Mouse (Mus musculus): ENCODE measurements around the gene Spa17. TPM values are rescaled to one million over a fixed set of nuclear protein-coding genes. Genes with fewer than 3 reads are reported as not detected.

Gene Spa17
- 7.6 and 9.6 TPM in 2 replicates for polyA plus RNA-seq (2015; fragmentation: Nextera tagmentation; extraction: Ambion mirVana)

DNA sequence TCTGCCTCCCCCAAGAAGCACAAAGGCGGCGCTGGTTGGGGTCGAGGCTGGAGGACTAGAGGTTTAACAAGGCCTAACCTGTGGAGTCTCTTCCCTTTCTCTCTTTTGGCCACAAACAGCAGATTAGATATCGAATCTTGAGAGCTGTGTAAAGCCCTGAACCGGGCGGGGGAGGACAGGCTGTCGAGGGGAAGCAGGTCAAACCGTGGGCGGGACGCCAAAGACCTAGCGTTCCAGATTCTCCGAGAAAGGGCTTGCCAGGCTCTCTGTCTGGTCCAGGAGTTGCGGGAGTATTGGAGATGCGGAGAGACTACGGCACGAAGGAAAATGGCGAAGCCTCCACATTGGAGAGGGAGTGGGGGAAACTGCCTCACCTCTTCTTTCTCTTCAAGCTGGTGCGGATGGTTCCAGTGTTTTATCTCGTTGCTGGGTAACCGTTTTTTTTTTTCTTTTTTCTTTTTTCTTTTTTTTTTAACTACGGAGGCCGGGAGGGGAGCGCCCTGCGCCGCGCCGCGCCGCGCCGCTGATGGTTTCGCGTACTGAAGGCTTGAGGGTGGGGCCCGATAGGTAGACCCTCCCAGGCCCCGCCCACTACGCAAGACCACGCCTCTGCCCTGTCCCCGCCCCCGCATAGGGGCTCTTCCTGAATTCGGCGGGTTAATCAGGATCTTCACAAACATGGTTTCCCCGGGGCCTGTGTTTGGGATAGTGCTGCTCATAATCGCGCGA, at the start of gene Spa17:
Spa17 (minus strand) TSS at position 541 of the 729 bp plus-strand sequence.
- ATAC-seq: peak; percentile 96
- under 1% methylated on average over 45 of the region's 45 CpGs for WGBS

DNA sequence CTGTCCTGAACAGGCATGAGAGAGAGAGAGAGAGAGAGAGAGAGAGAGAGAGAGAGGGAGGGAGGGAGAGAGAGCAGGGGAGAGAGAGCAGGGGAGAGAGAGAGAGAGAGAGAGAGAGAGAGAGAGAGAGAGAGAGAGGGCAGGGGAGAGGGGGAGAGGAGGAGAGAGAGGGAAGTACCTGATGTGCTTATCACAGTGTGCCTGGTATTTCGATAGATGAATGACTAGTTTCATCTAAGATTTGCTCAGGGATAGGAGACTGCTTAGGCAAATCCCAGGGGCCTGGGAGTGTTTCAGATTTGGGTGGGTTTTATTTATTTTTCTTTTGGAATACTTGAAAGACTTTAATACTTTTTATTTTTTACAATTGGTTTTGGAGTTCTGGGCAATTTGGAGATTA, 49.7 kb upstream of the Spa17 start:
- Histone ChIP-seq H3K27ac (ENCODE audit: low read depth, low read length) (no peak overlapping the region), H3K9me3 (ENCODE audit: control insufficient read depth, low read length) (no peaks in the 10 kb centered on the region), H3K4me1 (ENCODE audit: control insufficient read depth, insufficient read depth, low read depth, low read length) (no peaks in the 10 kb centered on the region), H3K4me3 (ENCODE audit: low read length) (no peak overlapping the region), H3K4me2 (ENCODE audit: low read length) (no peak overlapping the region), H3K27me3 (replicated peaks; ENCODE audit: control insufficient read depth, insufficient read depth, low read length) (no peaks in the 10 kb centered on the region), H3K36me3 (ENCODE audit: control insufficient read depth, insufficient read depth, low read length) (no peaks in the 10 kb centered on the region), H3K9ac (ENCODE audit: low read depth, low read length) (no peak overlapping the region)
- WGBS: 81% methylated on average over 1 of the region's 1 CpGs
- ATAC-seq: no peak

More for the DNA sequence above, at the start of gene Spa17:
- no peaks in the 10 kb centered on the region for H3K36me3 ChIP-seq (ENCODE audit: control insufficient read depth, insufficient read depth, low read length)
- H3K27me3 ChIP-seq (replicated peaks; ENCODE audit: control insufficient read depth, insufficient read depth, low read length): no peaks in the 10 kb centered on the region
- H3K27ac ChIP-seq (ENCODE audit: low read depth, low read length): peak within 1 kb of the TSS; percentile 75
- H3K4me2 ChIP-seq (ENCODE audit: low read length): peak within 1 kb of the TSS; percentile 63
- H3K9me3 ChIP-seq (ENCODE audit: control insufficient read depth, low read length): no peaks in the 10 kb centered on the region
- H3K9ac ChIP-seq (ENCODE audit: low read depth, low read length): peak within 1 kb of the TSS; percentile 68
- H3K4me3 ChIP-seq (ENCODE audit: low read length): peak within 1 kb of the TSS; percentile 51
- H3K4me1 ChIP-seq (ENCODE audit: control insufficient read depth, insufficient read depth, low read depth, low read length): peaks cover 6% of the 10 kb centered on the region

DNA sequence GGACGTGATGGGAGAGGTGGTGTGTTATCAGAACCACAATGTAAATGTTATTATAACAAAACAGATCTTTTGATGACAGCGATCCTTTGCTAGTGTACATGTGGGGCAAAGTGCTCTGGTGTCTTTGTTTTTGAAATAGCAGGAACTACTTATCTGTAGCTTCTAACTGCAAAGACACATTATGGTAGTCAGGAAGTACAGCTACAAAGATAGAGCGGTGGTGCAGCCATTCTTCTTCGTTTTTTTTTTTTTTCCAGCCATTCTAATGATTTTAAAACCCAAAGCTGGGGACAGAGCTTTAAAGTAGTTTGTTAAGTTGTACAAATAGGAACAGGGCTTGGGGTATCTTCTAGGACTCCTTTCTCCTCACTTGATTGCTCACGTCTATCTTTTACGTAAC, 45.9 kb upstream of the Spa17 start:
- Histone ChIP-seq H3K4me2 (ENCODE audit: low read length) (no peak overlapping the region), H3K36me3 (ENCODE audit: control insufficient read depth, insufficient read depth, low read length) (no peaks in the 10 kb centered on the region), H3K4me3 (ENCODE audit: low read length) (no peak overlapping the region), H3K27me3 (replicated peaks; ENCODE audit: control insufficient read depth, insufficient read depth, low read length) (no peaks in the 10 kb centered on the region), H3K27ac (ENCODE audit: low read depth, low read length) (no peak overlapping the region), H3K9ac (ENCODE audit: low read depth, low read length) (no peak overlapping the region), H3K4me1 (ENCODE audit: control insufficient read depth, insufficient read depth, low read depth, low read length) (peaks cover 11% of the 10 kb centered on the region), H3K9me3 (ENCODE audit: control insufficient read depth, low read length) (no peaks in the 10 kb centered on the region)
- no peak for ATAC-seq
- 87% methylated on average over 6 of the region's 6 CpGs for WGBS

DNA sequence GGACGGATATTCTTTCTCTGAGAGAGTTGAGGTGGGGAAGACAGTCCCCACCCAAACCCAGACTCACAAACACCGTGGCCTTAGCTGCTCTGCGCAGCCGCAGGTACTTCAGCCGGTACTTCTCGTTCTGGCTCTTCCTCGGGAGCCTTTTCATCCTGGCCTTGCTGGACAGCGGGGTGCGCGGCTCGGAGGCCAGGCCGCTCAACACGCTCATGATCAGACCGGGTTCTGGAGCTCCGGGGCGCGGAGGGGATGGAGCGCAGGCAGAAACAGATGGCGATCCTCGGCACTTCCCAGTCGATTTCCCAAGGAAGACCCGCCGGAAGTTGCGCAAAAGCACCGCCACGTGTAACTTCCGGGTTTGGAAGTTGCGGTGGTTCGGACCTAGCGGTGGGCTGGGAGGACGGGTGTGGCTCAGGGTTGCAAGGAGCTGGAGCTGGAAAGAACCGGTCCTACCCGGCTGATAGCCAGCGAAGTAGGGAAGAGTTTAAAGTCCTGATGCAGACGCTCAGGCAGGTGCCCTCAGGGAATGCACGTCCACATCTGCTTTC, 43.5 kb upstream of the Spa17 start, which contains the start of gene Tbrg1:
Tbrg1 (minus strand) TSS at position 382 of the 551 bp plus-strand sequence.
- WGBS: under 1% methylated on average over 36 of the region's 36 CpGs
- H3K36me3 ChIP-seq (ENCODE audit: control insufficient read depth, insufficient read depth, low read length): peaks cover 17% of the 10 kb centered on the region
- H3K4me2 ChIP-seq (ENCODE audit: low read length): peak within 1 kb of the TSS; percentile 95
- peak within 1 kb of the TSS; percentile 68 for H3K4me3 ChIP-seq (ENCODE audit: low read length)
- peak within 1 kb of the TSS; percentile 69 for H3K27ac ChIP-seq (ENCODE audit: low read depth, low read length)
- H3K9ac ChIP-seq (ENCODE audit: low read depth, low read length): peak within 1 kb of the TSS; percentile 75
- peak; percentile 96 for ATAC-seq
- no peaks in the 10 kb centered on the region for H3K9me3 ChIP-seq (ENCODE audit: control insufficient read depth, low read length)
- H3K4me1 ChIP-seq (ENCODE audit: control insufficient read depth, insufficient read depth, low read depth, low read length): peaks cover 11% of the 10 kb centered on the region
- H3K27me3 ChIP-seq (replicated peaks; ENCODE audit: control insufficient read depth, insufficient read depth, low read length): no peaks in the 10 kb centered on the region

DNA sequence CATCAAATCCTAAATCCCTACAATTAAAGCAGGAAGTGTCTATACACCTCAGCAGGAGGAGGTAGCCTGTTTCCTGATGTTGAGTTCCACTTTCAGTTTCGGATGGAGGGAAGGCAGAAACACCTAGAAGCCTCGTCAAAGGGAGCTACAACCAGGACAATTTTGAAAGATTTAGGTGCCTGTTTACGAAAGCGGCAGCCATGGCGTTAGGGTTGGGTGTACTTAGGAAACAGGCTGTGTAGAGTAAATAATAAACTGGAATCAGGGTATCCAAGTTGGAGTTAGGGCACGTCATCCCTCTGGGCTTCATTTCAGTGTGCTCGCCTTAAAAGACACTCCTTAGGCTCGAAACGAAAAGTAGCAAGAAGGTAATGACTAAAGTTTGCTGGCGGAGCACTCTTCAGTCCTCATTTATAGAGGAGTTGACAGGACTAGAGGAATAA, 42.9 kb upstream of the Spa17 start:
- 1% methylated on average over 10 of the region's 10 CpGs for WGBS
- H3K27ac ChIP-seq (ENCODE audit: low read depth, low read length): no peak overlapping the region
- peak overlapping the region; percentile 68 for H3K4me3 ChIP-seq (ENCODE audit: low read length)
- H3K4me2 ChIP-seq (ENCODE audit: low read length): peak overlapping the region; percentile 95
- no peaks in the 10 kb centered on the region for H3K9me3 ChIP-seq (ENCODE audit: control insufficient read depth, low read length)
- peaks cover 20% of the 10 kb centered on the region for H3K36me3 ChIP-seq (ENCODE audit: control insufficient read depth, insufficient read depth, low read length)
- H3K27me3 ChIP-seq (replicated peaks; ENCODE audit: control insufficient read depth, insufficient read depth, low read length): no peaks in the 10 kb centered on the region
- peaks cover 11% of the 10 kb centered on the region for H3K4me1 ChIP-seq (ENCODE audit: control insufficient read depth, insufficient read depth, low read depth, low read length)
- ATAC-seq: peak; percentile 5
- peak overlapping the region; percentile 75 for H3K9ac ChIP-seq (ENCODE audit: low read depth, low read length)

DNA sequence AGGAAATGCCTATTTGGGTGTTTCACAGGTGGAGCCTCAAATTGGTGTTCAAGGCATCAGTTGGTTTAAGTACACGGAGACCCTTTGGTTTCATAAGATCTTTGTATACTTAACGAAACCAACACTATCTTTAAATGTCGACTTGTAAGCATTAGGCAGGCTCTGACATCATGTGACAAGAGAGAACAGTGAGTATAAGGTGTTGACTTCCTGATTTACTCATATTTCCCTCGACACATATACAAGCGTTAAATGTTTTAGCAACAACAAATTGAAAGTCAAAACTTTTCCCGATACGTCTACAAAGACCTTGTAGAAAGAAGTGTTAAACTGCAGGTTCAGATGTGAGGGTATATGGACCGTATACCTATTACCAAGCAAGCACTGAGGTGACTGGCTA, 42.4 kb upstream of the Spa17 start:
- Histone ChIP-seq H3K4me1 (ENCODE audit: control insufficient read depth, insufficient read depth, low read depth, low read length) (peaks cover 11% of the 10 kb centered on the region), H3K27me3 (replicated peaks; ENCODE audit: control insufficient read depth, insufficient read depth, low read length) (no peaks in the 10 kb centered on the region), H3K9ac (ENCODE audit: low read depth, low read length) (peak overlapping the region; percentile 75; the same call in 1 of the 2 replicates), H3K4me2 (ENCODE audit: low read length) (peak overlapping the region; percentile 95), H3K9me3 (ENCODE audit: control insufficient read depth, low read length) (no peaks in the 10 kb centered on the region), H3K27ac (ENCODE audit: low read depth, low read length) (no peak overlapping the region), H3K36me3 (ENCODE audit: control insufficient read depth, insufficient read depth, low read length) (peaks cover 23% of the 10 kb centered on the region), H3K4me3 (ENCODE audit: low read length) (peak overlapping the region; percentile 68)
- WGBS: 69% methylated on average over 8 of the region's 8 CpGs
- no peak for ATAC-seq

DNA sequence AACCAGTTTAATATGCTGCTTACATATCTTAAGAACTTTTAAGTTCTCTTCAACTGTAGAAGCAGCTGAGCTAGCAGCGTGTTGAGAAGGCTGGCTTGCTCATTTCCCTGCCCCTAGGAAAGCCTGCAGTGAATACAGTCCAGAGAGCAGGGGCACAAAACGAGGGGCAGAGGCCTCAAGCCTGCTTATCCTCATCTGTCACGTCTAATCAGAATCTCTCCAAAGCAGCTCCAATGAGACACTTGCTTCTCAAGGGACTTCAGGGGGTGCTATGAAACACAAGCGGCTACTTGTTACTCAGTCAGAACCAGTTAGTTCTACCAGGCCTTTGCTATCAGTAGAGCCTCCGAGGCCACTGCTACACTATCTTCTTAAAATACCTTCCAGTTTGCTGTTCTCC, 40.3 kb upstream of the Spa17 start:
- 86% methylated on average over 5 of the region's 5 CpGs for WGBS
- peaks cover 35% of the 10 kb centered on the region for H3K36me3 ChIP-seq (ENCODE audit: control insufficient read depth, insufficient read depth, low read length)
- no peak overlapping the region for H3K4me2 ChIP-seq (ENCODE audit: low read length)
- no peak for ATAC-seq
- no peak overlapping the region for H3K27ac ChIP-seq (ENCODE audit: low read depth, low read length)
- H3K4me1 ChIP-seq (ENCODE audit: control insufficient read depth, insufficient read depth, low read depth, low read length): peaks cover 11% of the 10 kb centered on the region
- no peak overlapping the region for H3K9ac ChIP-seq (ENCODE audit: low read depth, low read length)
- no peak overlapping the region for H3K4me3 ChIP-seq (ENCODE audit: low read length)
- no peaks in the 10 kb centered on the region for H3K27me3 ChIP-seq (replicated peaks; ENCODE audit: control insufficient read depth, insufficient read depth, low read length)
- no peaks in the 10 kb centered on the region for H3K9me3 ChIP-seq (ENCODE audit: control insufficient read depth, low read length)

DNA sequence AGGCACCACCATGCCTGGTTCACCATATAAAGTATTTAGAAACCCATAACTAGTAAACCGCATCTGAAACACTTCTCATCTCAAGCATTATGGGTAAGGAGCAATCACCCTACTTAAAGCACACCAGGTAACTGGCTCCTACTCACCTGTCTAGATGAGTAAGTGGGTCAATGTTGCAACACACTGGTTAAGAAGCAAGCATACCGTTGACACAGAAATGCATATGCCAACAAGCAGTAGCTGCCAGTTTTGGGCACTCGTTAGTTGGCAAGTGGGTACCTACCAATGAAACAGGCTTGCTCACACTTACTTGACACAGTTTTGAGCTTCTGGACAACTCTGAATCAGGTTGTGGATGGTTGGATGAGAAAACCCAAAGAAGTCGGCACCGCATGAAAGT, 37.1 kb upstream of the Spa17 start:
- Histone ChIP-seq H3K27ac (ENCODE audit: low read depth, low read length) (no peak overlapping the region), H3K9me3 (ENCODE audit: control insufficient read depth, low read length) (no peaks in the 10 kb centered on the region), H3K4me2 (ENCODE audit: low read length) (no peak overlapping the region), H3K27me3 (replicated peaks; ENCODE audit: control insufficient read depth, insufficient read depth, low read length) (no peaks in the 10 kb centered on the region), H3K36me3 (ENCODE audit: control insufficient read depth, insufficient read depth, low read length) (peaks cover 35% of the 10 kb centered on the region), H3K4me1 (ENCODE audit: control insufficient read depth, insufficient read depth, low read depth, low read length) (no peaks in the 10 kb centered on the region), H3K4me3 (ENCODE audit: low read length) (no peak overlapping the region), H3K9ac (ENCODE audit: low read depth, low read length) (no peak overlapping the region)
- WGBS: 95% methylated on average over 5 of the region's 5 CpGs
- ATAC-seq: no peak

DNA sequence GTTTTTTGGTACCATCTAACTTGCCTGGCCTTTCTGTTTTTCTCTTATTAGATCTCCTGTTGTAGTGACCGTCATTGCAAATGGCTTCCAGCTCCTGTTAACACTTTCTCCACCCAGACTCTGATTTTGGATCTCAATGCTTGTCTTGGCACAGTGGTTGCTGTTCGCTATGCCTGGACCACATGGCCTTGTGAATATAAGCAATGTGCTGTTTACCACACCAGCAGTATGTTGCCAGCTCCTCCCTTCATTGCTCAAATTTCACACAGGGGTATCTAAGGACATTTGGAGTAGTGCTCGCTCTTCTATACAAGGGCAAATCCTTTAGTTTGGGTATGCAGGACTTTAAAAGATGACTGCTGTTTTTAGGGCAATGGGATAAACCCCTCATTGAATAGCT, 32.7 kb upstream of the Spa17 start:
- no peaks in the 10 kb centered on the region for H3K27me3 ChIP-seq (replicated peaks; ENCODE audit: control insufficient read depth, insufficient read depth, low read length)
- H3K36me3 ChIP-seq (ENCODE audit: control insufficient read depth, insufficient read depth, low read length): peaks cover 14% of the 10 kb centered on the region
- no peak overlapping the region for H3K4me2 ChIP-seq (ENCODE audit: low read length)
- no peak overlapping the region for H3K4me3 ChIP-seq (ENCODE audit: low read length)
- WGBS: 83% methylated on average over 3 of the region's 3 CpGs
- no peak overlapping the region for H3K9ac ChIP-seq (ENCODE audit: low read depth, low read length)
- ATAC-seq: no peak
- H3K9me3 ChIP-seq (ENCODE audit: control insufficient read depth, low read length): no peaks in the 10 kb centered on the region
- no peak overlapping the region for H3K27ac ChIP-seq (ENCODE audit: low read depth, low read length)
- no peaks in the 10 kb centered on the region for H3K4me1 ChIP-seq (ENCODE audit: control insufficient read depth, insufficient read depth, low read depth, low read length)

All from hindbrain, embryonic 16.5 days (tissue).